Comparison of ENCODE assay signal across 8 mouse cellular contexts in genomic region chr11:3202781-3203441, GRCm38 (mm10). TPM values are rescaled to one million over a fixed set of nuclear protein-coding genes. Genes with fewer than 3 reads are reported as not detected.
A peak's percentile ranks its signal among the peaks of the same experiment; 100 is the strongest.
DNase-seq lines count a peak whose midpoint lies in the region; ATAC-seq lines count a peak whose summit lies in the region.

No protein-coding gene starts in this region.

- H3K27me3 ChIP-seq in embryonic facial prominence, embryonic 10.5 days (replicated peaks; ENCODE audit: low read depth, poor library complexity, severe bottlenecking) = no peaks in the 10 kb centered on the region
- H3K27me3 ChIP-seq in midbrain, embryonic 16.5 days (ENCODE audit: control insufficient read depth, insufficient read depth, low read depth, low read length) = no peaks in the 10 kb centered on the region
- H3K27me3 ChIP-seq in stomach, embryonic 14.5 days (ENCODE audit: control insufficient read depth, insufficient read depth, low read length) = no peaks in the 10 kb centered on the region

- DNase-seq in 3T3-L1 (ENCODE audit: low read depth, low spot score) (peak; percentile 49), liver (peak; percentile 67)
- peak; percentile 75 to 90 for DNase-seq in adrenal gland, adult (ENCODE audit: inconsistent age in 2 of 2, low spot score in 1 of 2)
- DNase-seq in embryonic facial prominence, embryonic 10.5 days (ENCODE audit: low spot score) = peak; percentile 76
- DNase-seq in heart, adult 8-10 months (ENCODE audit: low spot score) = peak; percentile 17
- DNase-seq in kidney, adult 8-10 months = peak; percentile 67 to 69

- H3K9me3 ChIP-seq in embryonic facial prominence, embryonic 10.5 days = no peaks in the 10 kb centered on the region
- no peaks in the 10 kb centered on the region for H3K9me3 ChIP-seq in midbrain, embryonic 16.5 days (replicated peaks; ENCODE audit: control insufficient read depth, low read length, poor library complexity, severe bottlenecking)
- H3K9me3 ChIP-seq in stomach, embryonic 14.5 days (ENCODE audit: control insufficient read depth, low read depth, low read length) = no peaks in the 10 kb centered on the region

- under 1% methylated on average over 57 of the region's 57 CpGs for WGBS in embryonic facial prominence, embryonic 10.5 days
- 2% methylated on average over 21 of the region's 57 CpGs for WGBS in midbrain, embryonic 16.5 days
- WGBS in stomach, embryonic 14.5 days = 1% methylated on average over 57 of the region's 57 CpGs

- no peaks in the 10 kb centered on the region; the same call in 1 of the 2 replicates for H3K4me1 ChIP-seq in embryonic facial prominence, embryonic 10.5 days
- H3K4me1 ChIP-seq in midbrain, embryonic 16.5 days (ENCODE audit: control insufficient read depth, insufficient read depth, low read length) = peaks cover 6% of the 10 kb centered on the region
- H3K4me1 ChIP-seq in stomach, embryonic 14.5 days (ENCODE audit: control insufficient read depth, insufficient read depth, low read length) = no peaks in the 10 kb centered on the region

- H3K4me2 ChIP-seq in midbrain, embryonic 16.5 days (ENCODE audit: low read length) = peak overlapping the region; percentile 39
- peak overlapping the region; percentile 15 for H3K4me2 ChIP-seq in stomach, embryonic 14.5 days (replicated peaks; ENCODE audit: low read depth, low read length)

- peak overlapping the region; percentile 51 for H3K9ac ChIP-seq in midbrain, embryonic 16.5 days (ENCODE audit: low read depth, low read length)
- H3K9ac ChIP-seq in stomach, embryonic 14.5 days (replicated peaks; ENCODE audit: low read depth, low read length) = peak overlapping the region; percentile 11; the same call in 1 of the 2 replicates

- no peak; the same call in 1 of the 2 replicates for ATAC-seq in midbrain, embryonic 16.5 days
- ATAC-seq in stomach, embryonic 14.5 days (ENCODE audit: insufficient number of reproducible peaks, insufficient read depth, low FRiP score, low read depth) = peak; percentile 5; the same call in 1 of the 2 replicates

- peak overlapping the region; percentile 84 for H3K27ac ChIP-seq in embryonic facial prominence, embryonic 10.5 days (replicated peaks)
- peak overlapping the region; percentile 70 for H3K27ac ChIP-seq in midbrain, embryonic 16.5 days (ENCODE audit: low read length)
- H3K27ac ChIP-seq in stomach, embryonic 14.5 days (ENCODE audit: low read length) = no peak overlapping the region

- peaks cover 38% of the 10 kb centered on the region for H3K36me3 ChIP-seq in embryonic facial prominence, embryonic 10.5 days (replicated peaks)
- peaks cover 2% of the 10 kb centered on the region; the same call in 1 of the 2 replicates for H3K36me3 ChIP-seq in midbrain, embryonic 16.5 days (ENCODE audit: control insufficient read depth, insufficient read depth, low read length)
- peaks cover 17% of the 10 kb centered on the region for H3K36me3 ChIP-seq in stomach, embryonic 14.5 days (ENCODE audit: control insufficient read depth, insufficient read depth, low read length)

- H3K4me3 ChIP-seq in embryonic facial prominence, embryonic 10.5 days = peak overlapping the region; percentile 55
- H3K4me3 ChIP-seq in midbrain, embryonic 16.5 days (ENCODE audit: low read depth, low read length) = peak overlapping the region; percentile 40
- H3K4me3 ChIP-seq in stomach, embryonic 14.5 days (ENCODE audit: low read depth, low read length) = peak overlapping the region; percentile 33

RNA-seq across cellular contexts. Expression of gene Eif4enif1, which starts 0.7 kb away (rescaled TPM):
- polyA plus RNA-seq in embryonic facial prominence, embryonic 10.5 days (2016; fragmentation: Nextera tagmentation; extraction: Ambion mirVana) = 65.6 and 69.8 TPM in 2 replicates
- 10 to 100 TPM; 39.3 to 43.9 (median 40.4) TPM for total RNA-seq in heart, adult 8-10 months (2022)
- 54.2 and 57.9 TPM in 2 replicates for polyA plus RNA-seq in midbrain, embryonic 16.5 days (2015; fragmentation: Nextera tagmentation; extraction: Ambion mirVana)
- 59.5 and 62.7 TPM in 2 replicates for polyA plus RNA-seq in stomach, embryonic 14.5 days (2014; fragmentation: Nextera tagmentation; extraction: Ambion mirVana)

RNA-seq across cellular contexts. Expression of gene Sfi1, which starts 9.6 kb away (rescaled TPM):
- polyA plus RNA-seq in embryonic facial prominence, embryonic 10.5 days (2016; fragmentation: Nextera tagmentation; extraction: Ambion mirVana) = 12.1 and 12.4 TPM in 2 replicates
- 10 to 100 TPM; 12.9 to 27.4 (median 20.4) TPM for total RNA-seq in heart, adult 8-10 months (2022)
- polyA plus RNA-seq in midbrain, embryonic 16.5 days (2015; fragmentation: Nextera tagmentation; extraction: Ambion mirVana) = 19.0 and 19.4 TPM in 2 replicates
- 12.5 and 14.6 TPM in 2 replicates for polyA plus RNA-seq in stomach, embryonic 14.5 days (2014; fragmentation: Nextera tagmentation; extraction: Ambion mirVana)

Comparison
In these comparisons a context has a peak if more than half of its experiments do, and no peak if none do; other contexts are left out.
1. DNase-seq: peak in every context shown above with its lines; median percentile 82 in adrenal gland, adult; 76 in embryonic facial prominence, embryonic 10.5 days; 68 in kidney, adult 8-10 months; 67 in liver; 49 in 3T3-L1; 17 in heart, adult 8-10 months.